Mouse (Mus musculus) E14TG2a.4 (cell line): Measurements from ENCODE around the gene Ighmbp2.
"Not testable (repeated sequence)": the region's sequence is repeated elsewhere in the genome, so short reads cannot be mapped to it uniquely, and the experiment has no call there.

Experiments used
- H3K27me3 ChIP-seq: 2 replicates; pipeline ENCODE4 v1.6.1; 2014; ENCODE audit warnings: low read length, control low read depth; ENCODE audit not compliant: insufficient read depth
- H3K36me3 ChIP-seq: 2 replicates; pipeline ENCODE4 v1.6.1; 2014; ENCODE audit warnings: low read length, control low read depth; ENCODE audit not compliant: insufficient read depth
- H3K4me1 ChIP-seq: replicated peaks from 2 replicates; pipeline ENCODE4 v1.6.1; 2014; ENCODE audit warnings: low read depth, low read length, control low read depth
- H3K4me3 ChIP-seq: replicated peaks from 2 replicates; pipeline ENCODE4 v1.5.1; 2014; ENCODE audit warnings: mild to moderate bottlenecking, low read length
- H3K9me3 ChIP-seq: 2 replicates; pipeline ENCODE4 v1.6.1; 2014; ENCODE audit warnings: low read length, control low read depth
- CTCF ChIP-seq: conservative IDR thresholded peaks from 2 replicates; pipeline ENCODE4 v1.5.1; 2014; ENCODE audit warnings: low read length
- NANOG ChIP-seq: IDR thresholded peaks from 2 replicates; pipeline ENCODE4 v1.6.1; 2014; ENCODE audit warnings: borderline replicate concordance, low read length, mixed read lengths
- POU5F1 ChIP-seq: IDR thresholded peaks from 2 replicates; pipeline ENCODE4 v1.6.1; 2014; ENCODE audit warnings: low read length, borderline replicate concordance

The Ighmbp2 gene

DNA sequence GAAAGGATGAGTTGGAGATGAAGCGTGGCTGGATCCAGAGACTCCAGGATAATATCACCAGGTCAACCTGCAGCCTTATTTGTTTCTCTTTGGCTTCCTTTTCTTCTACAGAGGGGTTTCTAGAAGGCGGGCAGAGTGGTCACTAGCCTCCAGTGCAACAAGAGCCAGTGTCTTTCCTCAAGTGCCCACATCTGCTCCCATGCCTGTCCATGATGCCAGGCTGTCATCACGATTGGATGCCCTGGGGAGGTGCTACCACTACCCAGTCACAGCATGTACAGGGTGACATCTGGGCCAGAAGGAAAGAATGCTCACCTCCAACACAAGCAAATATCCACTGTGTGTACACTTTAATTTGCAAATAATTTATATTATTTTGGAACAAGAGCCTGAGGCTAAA, 22.2 kb downstream of the Ighmbp2 start:
- TF ChIP-seq NANOG (no peak), CTCF (no peak), POU5F1 (no peak)
- peaks cover 13% of the 10 kb centered on the region; the same call in 1 of the 2 replicates for H3K4me1 ChIP-seq
- no peaks in the 10 kb centered on the region for H3K9me3 ChIP-seq
- no peak overlapping the region for H3K4me3 ChIP-seq
- peaks cover 45% of the 10 kb centered on the region for H3K36me3 ChIP-seq
- H3K27me3 ChIP-seq: no peaks in the 10 kb centered on the region; the same call in 1 of the 2 replicates

DNA sequence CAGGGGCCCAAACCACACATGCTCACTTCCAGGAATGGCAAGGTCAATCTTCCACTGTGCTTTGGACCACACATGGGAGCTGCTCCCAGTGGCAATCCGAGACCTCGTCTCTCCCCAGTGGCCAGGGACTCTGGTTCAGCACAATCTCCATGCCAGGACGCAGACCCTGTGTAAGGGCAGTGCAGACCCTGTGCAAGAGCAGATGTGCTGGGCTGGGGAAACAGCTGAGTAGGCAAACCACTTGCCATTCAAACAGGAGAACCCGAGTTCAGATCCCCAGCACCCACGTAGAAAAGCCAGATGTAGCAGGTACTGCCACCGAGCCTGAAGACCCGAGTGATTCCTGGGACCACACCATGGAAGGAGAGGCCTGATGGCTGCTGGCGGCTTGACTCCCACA, 22.8 kb downstream of the Ighmbp2 start:
- TF ChIP-seq NANOG (no peak), CTCF (no peak), POU5F1 (no peak)
- Histone ChIP-seq H3K4me1 (peaks cover 8% of the 10 kb centered on the region; the same call in 1 of the 2 replicates), H3K27me3 (no peaks in the 10 kb centered on the region; the same call in 1 of the 2 replicates), H3K36me3 (peaks cover 39% of the 10 kb centered on the region), H3K9me3 (no peaks in the 10 kb centered on the region), H3K4me3 (no peak overlapping the region)

GRCm38 (mm10) chr19:3225261-3225660, 57.6 kb downstream of the Ighmbp2 start:
- not testable (repeated sequence) for H3K27me3 ChIP-seq, H3K36me3 ChIP-seq, H3K9me3 ChIP-seq, H3K4me1 ChIP-seq, H3K4me3 ChIP-seq

DNA sequence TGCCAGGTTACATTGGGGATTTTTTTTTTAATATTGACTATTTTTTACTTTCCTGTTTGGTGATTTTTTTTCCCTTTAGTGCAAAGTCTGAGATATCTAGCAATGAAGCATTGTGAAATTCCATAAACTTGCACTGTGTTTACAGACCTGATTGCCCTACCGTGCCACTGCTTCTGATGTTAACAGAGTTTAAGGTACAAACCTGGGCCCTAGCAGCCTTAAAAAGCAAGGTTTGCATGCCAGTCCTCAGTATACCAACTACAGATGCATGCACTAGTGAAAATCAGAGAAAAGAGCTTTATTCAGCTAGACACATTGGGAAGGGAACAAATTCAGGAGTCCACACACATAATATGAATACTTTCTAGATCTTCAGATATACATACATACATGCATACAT, 67.9 kb downstream of the Ighmbp2 start:
- not testable (repeated sequence) for H3K27me3 ChIP-seq, H3K36me3 ChIP-seq, H3K9me3 ChIP-seq, H3K4me3 ChIP-seq, H3K4me1 ChIP-seq
